Mouse (Mus musculus) lung, adult 10 weeks (tissue): ENCODE data around the gene Rbm15b. TPM values are rescaled to one million over a fixed set of nuclear protein-coding genes. Genes with fewer than 3 reads are reported as not detected.

Experiments
- polyA plus RNA-seq: library from polyadenylated mRNA; stranded (reverse); fragments of 350-450 nt; fragmentation: Illumina TruSeq; extraction: RNeasy Lipid Tissue Mini Kit (QIAGEN cat#74804); gene quantifications from one replicate; pipeline ENCODE4 v1.2.3, GENCODE M21; 2014; ENCODE audit warnings: low read depth, low replicate concordance; ENCODE audit not compliant: insufficient read depth

Rbm15b gene
- polyA plus RNA-seq, result 10.4 TPM

DNA sequence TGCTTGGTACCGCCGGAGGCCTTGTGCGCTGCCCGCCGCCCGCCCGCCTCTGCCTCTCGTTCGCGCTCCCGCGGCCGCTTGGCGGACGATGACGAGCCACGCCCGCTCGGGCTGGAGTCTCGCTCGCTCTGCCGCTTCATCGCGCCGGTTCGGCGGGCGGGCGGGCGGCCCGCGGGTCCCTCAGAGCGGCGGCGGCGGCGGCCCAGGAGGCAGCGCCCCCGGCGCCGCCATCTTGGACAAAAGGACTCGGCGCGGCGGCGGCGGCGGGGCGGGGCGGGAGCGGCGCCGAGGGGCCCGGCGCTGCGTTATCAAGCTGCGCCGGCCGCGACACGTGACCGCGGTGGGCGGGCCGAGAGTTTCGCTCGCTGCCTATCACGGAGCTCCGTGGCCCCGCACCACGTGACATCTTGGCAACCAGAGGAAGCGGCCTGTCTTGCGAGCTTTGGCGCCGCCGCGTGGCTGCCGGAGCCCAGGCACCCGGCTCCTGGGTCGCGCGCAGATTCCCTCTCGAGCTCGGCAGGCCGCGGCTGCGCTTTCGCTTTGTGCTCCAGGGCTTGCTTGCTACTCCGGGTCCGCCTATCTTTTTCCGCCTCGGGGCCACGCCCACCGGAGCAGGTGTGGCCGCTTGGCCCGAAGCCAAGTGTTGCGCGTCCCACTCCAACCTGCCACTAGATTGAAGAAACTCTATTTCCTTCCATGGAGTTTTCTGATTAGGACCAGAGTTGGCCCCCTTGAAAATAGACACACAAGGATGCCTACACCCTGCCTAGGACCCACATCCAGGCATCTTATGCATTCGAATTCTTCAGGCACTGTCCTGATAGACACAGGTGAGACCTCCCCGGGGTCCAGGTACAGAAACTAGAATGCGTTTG, at the start of gene Rbm15b:
Rbm15b (minus strand) TSS at position 601 of the 875 bp plus-strand sequence.

DNA sequence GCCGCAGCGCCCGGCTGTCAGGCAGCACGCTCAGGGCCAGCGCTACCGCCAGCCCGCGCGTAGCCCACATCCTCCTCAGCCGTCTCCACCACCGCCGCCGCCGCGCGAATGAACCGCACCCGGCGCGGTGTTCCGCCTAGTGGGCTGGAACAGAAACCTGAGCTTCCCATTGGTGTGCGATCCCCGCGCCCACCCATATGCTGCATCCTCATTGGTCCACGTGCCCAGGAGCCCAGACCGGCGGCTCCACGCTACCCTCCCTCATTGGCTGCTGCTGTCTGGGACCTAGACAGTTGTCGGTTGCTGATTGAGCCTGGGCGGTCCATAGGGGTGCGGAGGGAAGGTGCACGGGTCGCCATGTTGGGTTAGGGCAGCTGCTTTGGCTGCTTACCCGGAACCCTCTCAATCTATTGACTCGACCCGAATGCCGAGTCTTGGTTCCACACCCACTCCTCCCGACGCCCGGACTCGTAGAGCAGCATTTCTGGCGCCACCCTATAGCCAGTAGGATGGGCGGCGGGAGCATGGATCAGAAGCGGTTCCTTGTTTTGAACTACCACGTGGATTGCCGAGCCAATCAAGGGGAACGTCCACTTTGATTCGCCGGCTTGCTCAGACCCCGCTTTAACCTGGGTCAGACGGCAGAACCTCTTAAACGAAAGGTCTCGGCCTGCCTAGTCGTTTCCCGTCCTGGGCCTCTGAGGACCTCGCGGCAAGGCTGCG, 4.8 kb upstream of the Rbm15b start, which contains the start of gene Manf:
Manf (minus strand) TSS at position 151 of the 723 bp plus-strand sequence.

Other genes with a start within 250 kb of the Rbm15b start
- not detected for gene Grm2, start 231.3 kb downstream of the Rbm15b start, polyA plus RNA-seq
- gene Tex264, start 201.5 kb downstream of the Rbm15b start, polyA plus RNA-seq, result 59.3 TPM
- gene Rad54l2, start 98.2 kb downstream of the Rbm15b start, polyA plus RNA-seq, result 3.0 TPM
- gene Dcaf1, start 65.6 kb downstream of the Rbm15b start, polyA plus RNA-seq, result 7.8 TPM
- 191 TPM for gene Manf, start 4.6 kb upstream of the Rbm15b start, polyA plus RNA-seq